Mouse (Mus musculus): ENCODE data around the gene Metap2. TPM values are rescaled to one million over a fixed set of nuclear protein-coding genes. Genes with fewer than 3 reads are reported as not detected.

The Metap2 gene
- polyA plus RNA-seq, 1 experiment from 2014 or later, result 171 TPM

GRCm38 (mm10) chr10:93891031-93891430 is 5.9 kb downstream of the Metap2 start:
- H3K9me3 ChIP-seq (ENCODE audit: low read length), result no peaks in the 10 kb centered on the region
- 93% methylated on average over 1 of the region's 1 CpGs for WGBS
- H3K4me2 ChIP-seq (replicated peaks; ENCODE audit: low read depth, low read length), result no peak overlapping the region
- H3K27ac ChIP-seq (ENCODE audit: low read length), result no peak overlapping the region
- H3K9ac ChIP-seq (replicated peaks; ENCODE audit: low read length), result no peak overlapping the region
- ATAC-seq (ENCODE audit: low FRiP score, low TSS enrichment), result no peak
- peaks cover 16% of the 10 kb centered on the region for H3K4me1 ChIP-seq (ENCODE audit: insufficient read depth, low read length)
- H3K27me3 ChIP-seq (ENCODE audit: insufficient read depth, low read length), result no peaks in the 10 kb centered on the region
- no peak overlapping the region for H3K4me3 ChIP-seq (ENCODE audit: low read length)
- H3K36me3 ChIP-seq (ENCODE audit: insufficient read depth, low read length), result peaks cover 10% of the 10 kb centered on the region; the same call in 1 of the 2 replicates

GRCm38 (mm10) chr10:93890565-93890964 is 6.3 kb downstream of the Metap2 start:
- Histone ChIP-seq H3K27ac (ENCODE audit: low read length) (no peak overlapping the region), H3K9me3 (ENCODE audit: low read length) (no peaks in the 10 kb centered on the region), H3K9ac (replicated peaks; ENCODE audit: low read length) (no peak overlapping the region), H3K4me1 (ENCODE audit: insufficient read depth, low read length) (peaks cover 16% of the 10 kb centered on the region), H3K27me3 (ENCODE audit: insufficient read depth, low read length) (no peaks in the 10 kb centered on the region), H3K4me2 (replicated peaks; ENCODE audit: low read depth, low read length) (peak overlapping the region; percentile 64), H3K36me3 (ENCODE audit: insufficient read depth, low read length) (peaks cover 15% of the 10 kb centered on the region), H3K4me3 (ENCODE audit: low read length) (no peak overlapping the region)
- WGBS, result 72% methylated on average over 4 of the region's 4 CpGs
- ATAC-seq (ENCODE audit: low FRiP score, low TSS enrichment), result no peak

- WGBS, result under 1% methylated on average over 22 of the region's 22 CpGs
- H3K36me3 ChIP-seq (ENCODE audit: insufficient read depth, low read length), result peaks cover 21% of the 10 kb centered on the region
- H3K27ac ChIP-seq (ENCODE audit: low read length), result peak overlapping the region; percentile 48; the same call in 1 of the 2 replicates
- peaks cover 16% of the 10 kb centered on the region for H3K4me1 ChIP-seq (ENCODE audit: insufficient read depth, low read length)
- H3K4me2 ChIP-seq (replicated peaks; ENCODE audit: low read depth, low read length), result peak overlapping the region; percentile 64
- H3K9me3 ChIP-seq (ENCODE audit: low read length), result no peaks in the 10 kb centered on the region
- ATAC-seq (ENCODE audit: low FRiP score, low TSS enrichment), result peak; percentile 5; the same call in 1 of the 2 replicates
- no peaks in the 10 kb centered on the region for H3K27me3 ChIP-seq (ENCODE audit: insufficient read depth, low read length)
- peak overlapping the region; percentile 88 for H3K9ac ChIP-seq (replicated peaks; ENCODE audit: low read length)
- H3K4me3 ChIP-seq (ENCODE audit: low read length), result peak overlapping the region; percentile 70
These were observed 6.9 kb downstream of the Metap2 start for GRCm38 (mm10) chr10:93889976-93890375.

- H3K27ac ChIP-seq (ENCODE audit: low read length), result peak overlapping the region; percentile 89
- H3K4me2 ChIP-seq (replicated peaks; ENCODE audit: low read depth, low read length), result peak overlapping the region; percentile 64
- peak overlapping the region; percentile 70 for H3K4me3 ChIP-seq (ENCODE audit: low read length)
- no peaks in the 10 kb centered on the region for H3K27me3 ChIP-seq (ENCODE audit: insufficient read depth, low read length)
- H3K4me1 ChIP-seq (ENCODE audit: insufficient read depth, low read length), result peaks cover 16% of the 10 kb centered on the region
- peak overlapping the region; percentile 88 for H3K9ac ChIP-seq (replicated peaks; ENCODE audit: low read length)
- no peaks in the 10 kb centered on the region for H3K9me3 ChIP-seq (ENCODE audit: low read length)
- ATAC-seq (ENCODE audit: low FRiP score, low TSS enrichment), result peak; percentile 99
- WGBS, result under 1% methylated on average over 25 of the region's 30 CpGs
- H3K36me3 ChIP-seq (ENCODE audit: insufficient read depth, low read length), result peaks cover 25% of the 10 kb centered on the region
These were observed 7.3 kb downstream of the Metap2 start for GRCm38 (mm10) chr10:93889579-93889950.

GRCm38 (mm10) chr10:93888935-93889578 is 7.8 kb downstream of the Metap2 start:
- Histone ChIP-seq H3K36me3 (ENCODE audit: insufficient read depth, low read length) (peaks cover 26% of the 10 kb centered on the region), H3K27ac (ENCODE audit: low read length) (peak overlapping the region; percentile 89), H3K4me3 (ENCODE audit: low read length) (peak overlapping the region; percentile 70), H3K9me3 (ENCODE audit: low read length) (no peaks in the 10 kb centered on the region), H3K27me3 (ENCODE audit: insufficient read depth, low read length) (no peaks in the 10 kb centered on the region), H3K4me1 (ENCODE audit: insufficient read depth, low read length) (peaks cover 16% of the 10 kb centered on the region), H3K4me2 (replicated peaks; ENCODE audit: low read depth, low read length) (peak overlapping the region; percentile 64), H3K9ac (replicated peaks; ENCODE audit: low read length) (peak overlapping the region; percentile 88)
- WGBS, result under 1% methylated on average over 37 of the region's 38 CpGs
- peak; percentile 79 for ATAC-seq (ENCODE audit: low FRiP score, low TSS enrichment)

- ATAC-seq (ENCODE audit: low FRiP score, low TSS enrichment), result no peak
- H3K36me3 ChIP-seq (ENCODE audit: insufficient read depth, low read length), result peaks cover 30% of the 10 kb centered on the region
- peak overlapping the region; percentile 88 for H3K9ac ChIP-seq (replicated peaks; ENCODE audit: low read length)
- 13% methylated on average over 10 of the region's 10 CpGs for WGBS
- H3K9me3 ChIP-seq (ENCODE audit: low read length), result no peaks in the 10 kb centered on the region
- no peaks in the 10 kb centered on the region for H3K27me3 ChIP-seq (ENCODE audit: insufficient read depth, low read length)
- H3K4me2 ChIP-seq (replicated peaks; ENCODE audit: low read depth, low read length), result peak overlapping the region; percentile 64
- H3K4me3 ChIP-seq (ENCODE audit: low read length), result peak overlapping the region; percentile 70
- H3K27ac ChIP-seq (ENCODE audit: low read length), result no peak overlapping the region
- peaks cover 16% of the 10 kb centered on the region for H3K4me1 ChIP-seq (ENCODE audit: insufficient read depth, low read length)
These were observed 8.3 kb downstream of the Metap2 start for GRCm38 (mm10) chr10:93888590-93888934.

- no peak for ATAC-seq (ENCODE audit: low FRiP score, low TSS enrichment)
- 91% methylated on average over 14 of the region's 14 CpGs for WGBS
- Histone ChIP-seq H3K36me3 (ENCODE audit: insufficient read depth, low read length) (peaks cover 37% of the 10 kb centered on the region), H3K27me3 (ENCODE audit: insufficient read depth, low read length) (no peaks in the 10 kb centered on the region), H3K4me2 (replicated peaks; ENCODE audit: low read depth, low read length) (no peak overlapping the region), H3K4me3 (ENCODE audit: low read length) (no peak overlapping the region), H3K4me1 (ENCODE audit: insufficient read depth, low read length) (peaks cover 16% of the 10 kb centered on the region), H3K9me3 (ENCODE audit: low read length) (no peaks in the 10 kb centered on the region), H3K9ac (replicated peaks; ENCODE audit: low read length) (no peak overlapping the region), H3K27ac (ENCODE audit: low read length) (no peak overlapping the region)
These were observed 10.9 kb downstream of the Metap2 start for GRCm38 (mm10) chr10:93885839-93886477.

- ATAC-seq (ENCODE audit: low FRiP score, low TSS enrichment), result no peak
- no peak overlapping the region for H3K4me3 ChIP-seq (ENCODE audit: low read length)
- peaks cover 52% of the 10 kb centered on the region for H3K36me3 ChIP-seq (ENCODE audit: insufficient read depth, low read length)
- 82% methylated on average over 8 of the region's 8 CpGs for WGBS
- peaks cover 4% of the 10 kb centered on the region for H3K4me1 ChIP-seq (ENCODE audit: insufficient read depth, low read length)
- no peak overlapping the region for H3K27ac ChIP-seq (ENCODE audit: low read length)
- no peaks in the 10 kb centered on the region for H3K9me3 ChIP-seq (ENCODE audit: low read length)
- H3K27me3 ChIP-seq (ENCODE audit: insufficient read depth, low read length), result no peaks in the 10 kb centered on the region
- H3K4me2 ChIP-seq (replicated peaks; ENCODE audit: low read depth, low read length), result no peak overlapping the region
- no peak overlapping the region for H3K9ac ChIP-seq (replicated peaks; ENCODE audit: low read length)
These were observed 14.0 kb downstream of the Metap2 start for GRCm38 (mm10) chr10:93882738-93883364.

- H3K36me3 ChIP-seq (ENCODE audit: insufficient read depth, low read length), result peaks cover 50% of the 10 kb centered on the region
- H3K4me1 ChIP-seq (ENCODE audit: insufficient read depth, low read length), result no peaks in the 10 kb centered on the region
- no peak overlapping the region for H3K27ac ChIP-seq (ENCODE audit: low read length)
- no peak overlapping the region for H3K4me3 ChIP-seq (ENCODE audit: low read length)
- ATAC-seq (ENCODE audit: low FRiP score, low TSS enrichment), result no peak
- H3K9me3 ChIP-seq (ENCODE audit: low read length), result no peaks in the 10 kb centered on the region
- no peak overlapping the region for H3K9ac ChIP-seq (replicated peaks; ENCODE audit: low read length)
- no peaks in the 10 kb centered on the region for H3K27me3 ChIP-seq (ENCODE audit: insufficient read depth, low read length)
- H3K4me2 ChIP-seq (replicated peaks; ENCODE audit: low read depth, low read length), result no peak overlapping the region
These were observed 15.0 kb downstream of the Metap2 start for GRCm38 (mm10) chr10:93881918-93882317.

GRCm38 (mm10) chr10:93878732-93879131 is 18.2 kb downstream of the Metap2 start:
- no peak overlapping the region for H3K4me3 ChIP-seq (ENCODE audit: low read length)
- no peak overlapping the region for H3K9ac ChIP-seq (replicated peaks; ENCODE audit: low read length)
- no peaks in the 10 kb centered on the region for H3K4me1 ChIP-seq (ENCODE audit: insufficient read depth, low read length)
- H3K27me3 ChIP-seq (ENCODE audit: insufficient read depth, low read length), result no peaks in the 10 kb centered on the region
- no peak for ATAC-seq (ENCODE audit: low FRiP score, low TSS enrichment)
- H3K9me3 ChIP-seq (ENCODE audit: low read length), result no peaks in the 10 kb centered on the region
- H3K27ac ChIP-seq (ENCODE audit: low read length), result no peak overlapping the region
- H3K4me2 ChIP-seq (replicated peaks; ENCODE audit: low read depth, low read length), result no peak overlapping the region
- peaks cover 35% of the 10 kb centered on the region for H3K36me3 ChIP-seq (ENCODE audit: insufficient read depth, low read length)
- 91% methylated on average over 4 of the region's 4 CpGs for WGBS

Data from kidney, embryonic 16.5 days (tissue).